Mouse (Mus musculus): Measurements from ENCODE around the gene P2rx3.

DNA sequence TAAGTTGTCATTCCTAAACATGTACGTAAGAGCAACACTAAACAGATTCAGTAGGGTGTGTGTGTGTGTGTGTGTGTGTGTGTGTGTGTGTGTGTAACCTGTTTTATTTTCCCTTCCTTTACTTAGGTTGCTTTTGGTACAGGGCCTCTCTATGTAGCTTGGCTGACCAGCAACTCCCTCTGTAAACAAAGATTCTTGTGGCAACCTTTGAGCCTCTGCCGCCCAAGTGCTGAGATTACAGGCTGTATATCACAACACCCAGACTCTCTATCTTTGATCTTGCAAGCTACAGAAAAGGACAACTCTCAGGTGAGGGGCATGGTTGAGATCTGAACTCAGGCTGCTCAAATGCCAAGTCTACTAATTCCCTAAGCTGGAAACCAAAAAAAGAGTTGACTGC, 28.1 kb downstream of the P2rx3 start:
- TF ChIP-seq CTCF (IDR thresholded peaks at IDR 0.05; ENCODE audit: borderline replicate concordance, control insufficient read depth, extremely low read depth, insufficient read depth, low read length, poor library complexity) (no peak), POLR2A (IDR thresholded peaks at IDR 0.05; ENCODE audit: control insufficient read depth, extremely low read depth, insufficient read depth, low read length, poor library complexity) (no peak)

All from thymus, adult 2 months (tissue).